Mouse (Mus musculus): ENCODE measurements around the gene Smoc2. TPM values are rescaled to one million over a fixed set of nuclear protein-coding genes. Genes with fewer than 3 reads are reported as not detected.

Smoc2 gene
- polyA plus RNA-seq, 1 experiment from 2014 or later, result 3.6 TPM

DNA sequence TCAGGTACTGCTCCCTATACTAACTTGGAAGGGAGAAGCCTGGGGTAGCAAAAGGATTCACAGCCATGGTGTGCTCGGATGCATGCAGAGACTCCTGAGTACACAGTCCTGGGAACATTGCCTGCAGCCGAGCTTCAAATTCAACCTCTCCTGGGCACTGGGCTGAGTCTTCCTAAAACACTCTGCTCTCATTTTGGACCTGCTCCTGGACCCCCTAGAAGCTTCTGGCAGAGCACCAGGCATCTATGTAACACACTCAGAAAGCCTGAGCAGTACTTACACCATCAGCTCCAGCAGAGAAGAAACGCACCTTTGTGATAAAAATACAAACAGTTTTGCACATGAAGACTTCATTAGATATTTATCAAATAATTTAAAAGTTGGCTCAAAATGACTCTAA is 18.3 kb upstream of the Smoc2 start:
- Histone ChIP-seq H3K4me1 (replicated peaks; ENCODE audit: control insufficient read depth, insufficient read depth, low read length) (no peaks in the 10 kb centered on the region), H3K4me3 (replicated peaks; ENCODE audit: low read length) (no peak overlapping the region), H3K9me3 (ENCODE audit: control insufficient read depth, low read length) (no peaks in the 10 kb centered on the region), H3K4me2 (ENCODE audit: low read length) (no peak overlapping the region), H3K27me3 (replicated peaks; ENCODE audit: control insufficient read depth, insufficient read depth, low read length) (no peaks in the 10 kb centered on the region), H3K9ac (replicated peaks; ENCODE audit: low read depth, low read length) (no peak overlapping the region), H3K36me3 (ENCODE audit: control insufficient read depth, insufficient read depth) (no peaks in the 10 kb centered on the region), H3K27ac (ENCODE audit: low read length) (no peak overlapping the region)
- no peak for ATAC-seq
- 66% methylated on average over 3 of the region's 3 CpGs for WGBS

GRCm38 (mm10) chr17:14262217-14262616 is 17.1 kb upstream of the Smoc2 start:
- Histone ChIP-seq H3K9ac (replicated peaks; ENCODE audit: low read depth, low read length) (no peak overlapping the region), H3K27me3 (replicated peaks; ENCODE audit: control insufficient read depth, insufficient read depth, low read length) (no peaks in the 10 kb centered on the region), H3K27ac (ENCODE audit: low read length) (no peak overlapping the region), H3K36me3 (ENCODE audit: control insufficient read depth, insufficient read depth) (no peaks in the 10 kb centered on the region), H3K4me1 (replicated peaks; ENCODE audit: control insufficient read depth, insufficient read depth, low read length) (no peaks in the 10 kb centered on the region), H3K9me3 (ENCODE audit: control insufficient read depth, low read length) (no peaks in the 10 kb centered on the region), H3K4me3 (replicated peaks; ENCODE audit: low read length) (no peak overlapping the region), H3K4me2 (ENCODE audit: low read length) (no peak overlapping the region)
- 86% methylated on average over 10 of the region's 10 CpGs for WGBS
- no peak for ATAC-seq

GRCm38 (mm10) chr17:14268001-14268400 is 11.3 kb upstream of the Smoc2 start:
- WGBS, result 72% methylated on average over 4 of the region's 4 CpGs
- H3K27ac ChIP-seq (ENCODE audit: low read length), result no peak overlapping the region
- no peak overlapping the region for H3K4me2 ChIP-seq (ENCODE audit: low read length)
- H3K27me3 ChIP-seq (replicated peaks; ENCODE audit: control insufficient read depth, insufficient read depth, low read length), result no peaks in the 10 kb centered on the region
- H3K36me3 ChIP-seq (ENCODE audit: control insufficient read depth, insufficient read depth), result no peaks in the 10 kb centered on the region
- H3K4me1 ChIP-seq (replicated peaks; ENCODE audit: control insufficient read depth, insufficient read depth, low read length), result no peaks in the 10 kb centered on the region
- H3K4me3 ChIP-seq (replicated peaks; ENCODE audit: low read length), result no peak overlapping the region
- no peak overlapping the region for H3K9ac ChIP-seq (replicated peaks; ENCODE audit: low read depth, low read length)
- no peak for ATAC-seq
- no peaks in the 10 kb centered on the region for H3K9me3 ChIP-seq (ENCODE audit: control insufficient read depth, low read length)

- no peak overlapping the region for H3K27ac ChIP-seq (ENCODE audit: low read length)
- no peak overlapping the region for H3K9ac ChIP-seq (replicated peaks; ENCODE audit: low read depth, low read length)
- no peak overlapping the region for H3K4me3 ChIP-seq (replicated peaks; ENCODE audit: low read length)
- H3K27me3 ChIP-seq (replicated peaks; ENCODE audit: control insufficient read depth, insufficient read depth, low read length), result peaks cover 11% of the 10 kb centered on the region
- no peaks in the 10 kb centered on the region for H3K9me3 ChIP-seq (ENCODE audit: control insufficient read depth, low read length)
- no peaks in the 10 kb centered on the region for H3K36me3 ChIP-seq (ENCODE audit: control insufficient read depth, insufficient read depth)
- no peaks in the 10 kb centered on the region for H3K4me1 ChIP-seq (replicated peaks; ENCODE audit: control insufficient read depth, insufficient read depth, low read length)
- H3K4me2 ChIP-seq (ENCODE audit: low read length), result no peak overlapping the region
- WGBS, result 85% methylated on average over 6 of the region's 6 CpGs
- no peak for ATAC-seq
Measured at GRCm38 (mm10) chr17:14273386-14273785, 5.9 kb upstream of the Smoc2 start.

DNA sequence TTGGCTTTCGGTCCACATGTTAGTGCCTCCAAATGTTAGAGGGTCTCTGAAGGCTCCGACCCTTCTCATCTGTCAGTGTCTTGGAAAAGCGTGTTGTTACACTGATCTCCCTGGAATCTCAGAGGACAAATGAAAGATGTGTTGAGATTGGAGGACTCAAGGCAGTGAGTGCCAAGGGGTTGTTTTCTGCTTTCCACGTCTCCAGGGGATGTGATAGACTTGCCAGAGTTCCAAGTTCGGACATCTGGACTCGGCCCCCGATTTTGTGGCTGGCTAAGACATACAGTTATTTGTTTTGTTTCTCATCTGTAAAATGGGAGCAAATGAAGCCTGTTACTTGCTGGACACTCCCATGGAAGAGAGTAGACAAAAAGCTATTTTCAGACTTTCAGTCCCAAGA is 2.0 kb upstream of the Smoc2 start:
- Histone ChIP-seq H3K36me3 (ENCODE audit: control insufficient read depth, insufficient read depth) (no peaks in the 10 kb centered on the region), H3K4me2 (ENCODE audit: low read length) (no peak overlapping the region), H3K27ac (ENCODE audit: low read length) (no peak overlapping the region), H3K9me3 (ENCODE audit: control insufficient read depth, low read length) (no peaks in the 10 kb centered on the region), H3K27me3 (replicated peaks; ENCODE audit: control insufficient read depth, insufficient read depth, low read length) (peaks cover 38% of the 10 kb centered on the region), H3K4me3 (replicated peaks; ENCODE audit: low read length) (no peak overlapping the region), H3K4me1 (replicated peaks; ENCODE audit: control insufficient read depth, insufficient read depth, low read length) (peaks cover 18% of the 10 kb centered on the region), H3K9ac (replicated peaks; ENCODE audit: low read depth, low read length) (no peak overlapping the region)
- no peak for ATAC-seq
- 93% methylated on average over 7 of the region's 7 CpGs for WGBS

- Histone ChIP-seq H3K4me3 (replicated peaks; ENCODE audit: low read length) (peak overlapping the region; percentile 48), H3K4me1 (replicated peaks; ENCODE audit: control insufficient read depth, insufficient read depth, low read length) (peaks cover 18% of the 10 kb centered on the region), H3K36me3 (ENCODE audit: control insufficient read depth, insufficient read depth) (no peaks in the 10 kb centered on the region), H3K9ac (replicated peaks; ENCODE audit: low read depth, low read length) (no peak overlapping the region), H3K4me2 (ENCODE audit: low read length) (peak overlapping the region; percentile 73), H3K27me3 (replicated peaks; ENCODE audit: control insufficient read depth, insufficient read depth, low read length) (peaks cover 40% of the 10 kb centered on the region), H3K9me3 (ENCODE audit: control insufficient read depth, low read length) (no peaks in the 10 kb centered on the region), H3K27ac (ENCODE audit: low read length) (no peak overlapping the region)
- 2% methylated on average over 10 of the region's 10 CpGs for WGBS
- no peak for ATAC-seq
Measured at GRCm38 (mm10) chr17:14279966-14280300, 627 bp downstream of the Smoc2 start.

DNA sequence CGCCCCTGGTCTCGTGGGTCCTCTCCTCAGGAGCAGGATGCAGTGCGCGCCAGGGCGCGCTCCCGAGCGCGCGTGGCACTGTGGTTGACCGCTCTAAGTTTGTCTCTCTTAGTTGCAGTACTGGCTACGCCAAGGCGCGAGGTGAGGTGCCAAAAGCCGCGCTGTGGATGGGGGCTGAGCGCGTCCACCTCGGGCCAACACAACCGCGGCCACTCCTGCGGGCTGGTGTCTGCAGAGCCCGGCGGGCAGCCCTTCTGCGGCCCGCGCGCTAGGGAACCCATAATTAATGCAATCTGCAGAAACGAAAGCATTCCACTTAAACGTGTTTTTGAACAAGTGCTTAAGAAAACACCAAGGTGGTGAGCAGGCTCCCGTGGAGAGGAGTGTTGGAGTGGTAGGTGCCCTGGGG is 1.1 kb downstream of the Smoc2 start:
- no peak; the same call in 1 of the 2 replicates for ATAC-seq
- no peaks in the 10 kb centered on the region for H3K36me3 ChIP-seq (ENCODE audit: control insufficient read depth, insufficient read depth)
- no peak overlapping the region for H3K9ac ChIP-seq (replicated peaks; ENCODE audit: low read depth, low read length)
- peak overlapping the region; percentile 48 for H3K4me3 ChIP-seq (replicated peaks; ENCODE audit: low read length)
- WGBS, result under 1% methylated on average over 31 of the region's 31 CpGs
- H3K27me3 ChIP-seq (replicated peaks; ENCODE audit: control insufficient read depth, insufficient read depth, low read length), result peaks cover 40% of the 10 kb centered on the region
- H3K4me2 ChIP-seq (ENCODE audit: low read length), result peak overlapping the region; percentile 73
- no peaks in the 10 kb centered on the region for H3K9me3 ChIP-seq (ENCODE audit: control insufficient read depth, low read length)
- H3K4me1 ChIP-seq (replicated peaks; ENCODE audit: control insufficient read depth, insufficient read depth, low read length), result peaks cover 18% of the 10 kb centered on the region
- H3K27ac ChIP-seq (ENCODE audit: low read length), result no peak overlapping the region

DNA sequence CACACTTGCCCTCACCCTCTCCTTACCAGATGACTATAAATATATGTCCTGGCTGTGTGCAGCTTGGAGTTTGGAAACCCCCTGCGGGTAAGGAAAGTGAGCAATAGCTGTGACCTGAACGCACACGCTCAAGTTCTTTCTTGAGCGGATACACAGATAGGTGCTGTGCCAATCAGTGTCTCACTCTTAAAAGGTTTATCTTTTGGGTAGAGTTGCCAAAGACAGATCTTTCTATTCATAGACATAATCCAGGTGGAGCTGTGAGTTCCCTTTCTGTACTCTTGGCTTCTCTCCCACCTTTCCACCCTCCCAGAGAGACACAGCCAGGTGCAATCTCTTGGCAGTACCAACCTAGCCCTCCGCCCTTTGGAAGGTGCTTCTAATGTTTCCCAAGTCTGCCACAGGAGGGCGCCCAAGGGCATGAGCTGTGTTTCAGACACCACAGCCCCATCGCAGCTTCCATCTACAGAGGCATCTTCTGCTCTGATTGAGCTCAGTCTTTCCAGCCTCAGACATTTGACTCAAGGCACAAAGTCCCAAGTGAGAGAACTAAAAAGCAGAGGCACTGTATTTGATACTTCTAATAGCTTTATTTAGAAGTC is 8.8 kb downstream of the Smoc2 start:
- Histone ChIP-seq H3K27ac (ENCODE audit: low read length) (no peak overlapping the region), H3K4me2 (ENCODE audit: low read length) (no peak overlapping the region), H3K36me3 (ENCODE audit: control insufficient read depth, insufficient read depth) (no peaks in the 10 kb centered on the region), H3K4me3 (replicated peaks; ENCODE audit: low read length) (no peak overlapping the region), H3K9ac (replicated peaks; ENCODE audit: low read depth, low read length) (no peak overlapping the region), H3K4me1 (replicated peaks; ENCODE audit: control insufficient read depth, insufficient read depth, low read length) (no peaks in the 10 kb centered on the region), H3K27me3 (replicated peaks; ENCODE audit: control insufficient read depth, insufficient read depth, low read length) (0 out of 2 replicates have a peak, but pooled peaks cover 2% of the 10 kb centered on the region), H3K9me3 (ENCODE audit: control insufficient read depth, low read length) (no peaks in the 10 kb centered on the region)
- WGBS, result 45% methylated on average over 7 of the region's 7 CpGs
- peak; percentile 87 for ATAC-seq

GRCm38 (mm10) chr17:14293617-14294016 is 14.3 kb downstream of the Smoc2 start:
- WGBS, result 57% methylated on average over 5 of the region's 5 CpGs
- Histone ChIP-seq H3K4me3 (replicated peaks; ENCODE audit: low read length) (no peak overlapping the region), H3K9me3 (ENCODE audit: control insufficient read depth, low read length) (no peaks in the 10 kb centered on the region), H3K36me3 (ENCODE audit: control insufficient read depth, insufficient read depth) (no peaks in the 10 kb centered on the region), H3K4me1 (replicated peaks; ENCODE audit: control insufficient read depth, insufficient read depth, low read length) (no peaks in the 10 kb centered on the region), H3K27me3 (replicated peaks; ENCODE audit: control insufficient read depth, insufficient read depth, low read length) (no peaks in the 10 kb centered on the region), H3K9ac (replicated peaks; ENCODE audit: low read depth, low read length) (no peak overlapping the region), H3K27ac (ENCODE audit: low read length) (no peak overlapping the region), H3K4me2 (ENCODE audit: low read length) (no peak overlapping the region)
- ATAC-seq, result no peak

- ATAC-seq, result no peak
- Histone ChIP-seq H3K36me3 (ENCODE audit: control insufficient read depth, insufficient read depth) (no peaks in the 10 kb centered on the region), H3K27ac (ENCODE audit: low read length) (no peak overlapping the region), H3K9me3 (ENCODE audit: control insufficient read depth, low read length) (no peaks in the 10 kb centered on the region), H3K27me3 (replicated peaks; ENCODE audit: control insufficient read depth, insufficient read depth, low read length) (no peaks in the 10 kb centered on the region), H3K9ac (replicated peaks; ENCODE audit: low read depth, low read length) (no peak overlapping the region), H3K4me3 (replicated peaks; ENCODE audit: low read length) (no peak overlapping the region), H3K4me2 (ENCODE audit: low read length) (no peak overlapping the region), H3K4me1 (replicated peaks; ENCODE audit: control insufficient read depth, insufficient read depth, low read length) (no peaks in the 10 kb centered on the region)
- 89% methylated on average over 3 of the region's 3 CpGs for WGBS
Measured at GRCm38 (mm10) chr17:14295146-14295545, 15.8 kb downstream of the Smoc2 start.
